Mouse (Mus musculus) activated CD4-positive, CD25-positive, alpha-beta regulatory T cell, adult 4 months (primary cell): ENCODE results near the gene Hbp1. TPM values are rescaled to one million over a fixed set of nuclear protein-coding genes. Genes with fewer than 3 reads are reported as not detected.

Experiments
- ATAC-seq: one replicate; pipeline ENCODE4 v1.8.0; 2017
- polyA plus RNA-seq, 2 experiments: library from polyadenylated mRNA; unstranded; fragments of 100-300 nt; shearing (Covaris generic); gene quantifications; one replicate each; pipeline ENCODE4 v1.2.1; 2017

The Hbp1 gene
- polyA plus RNA-seq, 2 experiments from 2014 or later = 96.5 to 144 TPM

DNA sequence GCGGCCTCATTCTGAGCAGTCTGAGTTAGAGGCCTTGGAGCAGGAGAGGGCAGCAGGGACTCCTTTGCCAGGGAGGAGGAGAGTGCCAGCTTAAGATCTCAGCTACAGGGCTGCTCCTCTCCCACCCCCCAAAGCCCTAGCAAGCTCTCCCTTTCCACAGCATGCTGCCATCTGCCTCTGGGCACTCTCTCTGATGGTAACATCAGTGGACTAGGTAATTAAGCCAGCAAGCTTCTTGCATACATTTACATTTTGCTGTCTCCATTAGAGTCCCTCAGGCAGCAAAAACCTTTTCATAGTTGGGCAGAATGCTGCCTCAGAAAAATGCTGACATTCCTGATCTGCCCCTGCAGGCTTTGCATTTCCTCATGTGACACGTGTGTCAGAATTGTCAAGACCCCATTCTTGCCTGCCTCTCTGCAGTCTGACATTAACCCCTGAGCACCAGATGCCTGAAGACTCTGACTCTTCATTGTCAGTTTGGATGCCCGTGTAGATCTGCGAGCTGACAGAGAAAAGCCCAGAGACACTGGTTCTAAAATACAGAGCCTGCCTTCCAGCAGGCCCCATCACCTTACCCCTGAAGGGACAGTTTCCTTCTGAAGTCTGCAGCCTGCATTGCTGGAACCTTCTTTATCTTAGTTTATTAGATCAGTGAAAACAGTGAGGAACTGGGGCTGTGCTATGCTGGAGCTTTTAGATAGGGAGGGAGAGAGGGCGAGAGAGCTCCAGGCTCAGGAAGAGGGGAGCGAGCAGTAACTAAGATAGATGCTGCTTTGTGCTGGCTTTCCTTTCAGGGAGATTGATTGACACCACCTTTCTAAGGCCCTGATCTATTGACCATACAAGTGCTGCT is 44.4 kb downstream of the Hbp1 start:
- no peak for ATAC-seq

DNA sequence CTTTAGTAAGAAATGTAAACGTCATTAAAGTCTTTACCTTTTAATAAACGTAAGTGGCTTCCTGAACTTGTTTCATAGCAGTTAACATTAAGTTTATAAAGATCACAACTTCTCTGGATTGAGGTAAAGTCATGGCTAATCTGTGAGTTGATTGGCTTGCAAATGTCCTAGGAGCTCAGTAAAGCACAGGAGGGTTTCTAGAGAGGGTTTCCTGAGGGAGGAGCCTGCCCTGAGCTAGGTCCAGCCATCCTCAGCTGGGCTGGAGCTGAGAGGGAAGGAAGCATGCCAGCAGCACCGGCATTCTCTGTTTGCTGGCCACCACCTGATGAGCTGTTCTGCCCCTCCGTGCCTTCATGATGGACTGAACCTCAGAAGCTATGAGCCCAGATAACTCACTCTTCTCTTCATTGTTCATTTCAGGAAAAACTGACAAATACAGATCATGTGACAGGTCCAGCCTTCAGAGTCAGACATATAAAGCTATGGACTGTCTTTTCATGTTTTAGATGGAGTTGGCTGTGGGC is 49.9 kb downstream of the Hbp1 start:
- no peak for ATAC-seq

DNA sequence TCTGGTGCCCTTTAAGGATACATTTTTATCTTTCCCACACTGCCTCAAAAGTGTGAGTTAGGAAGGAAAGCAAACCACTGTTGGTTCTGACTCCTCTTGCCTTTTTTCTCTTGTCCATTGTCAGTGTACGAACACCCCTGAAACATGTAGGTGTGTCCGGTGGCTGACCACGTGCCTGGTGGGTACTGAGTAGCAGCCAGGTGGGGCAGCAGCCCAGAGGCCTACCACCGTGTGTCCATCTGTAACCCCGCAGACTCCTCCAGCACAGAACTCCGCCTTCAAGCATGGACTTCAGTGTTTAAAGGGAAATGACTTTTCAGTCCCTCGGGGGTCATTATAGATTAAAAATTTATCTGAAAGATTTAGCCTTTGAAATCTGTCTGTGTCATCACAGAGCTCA is 52.9 kb downstream of the Hbp1 start:
- no peak for ATAC-seq

DNA sequence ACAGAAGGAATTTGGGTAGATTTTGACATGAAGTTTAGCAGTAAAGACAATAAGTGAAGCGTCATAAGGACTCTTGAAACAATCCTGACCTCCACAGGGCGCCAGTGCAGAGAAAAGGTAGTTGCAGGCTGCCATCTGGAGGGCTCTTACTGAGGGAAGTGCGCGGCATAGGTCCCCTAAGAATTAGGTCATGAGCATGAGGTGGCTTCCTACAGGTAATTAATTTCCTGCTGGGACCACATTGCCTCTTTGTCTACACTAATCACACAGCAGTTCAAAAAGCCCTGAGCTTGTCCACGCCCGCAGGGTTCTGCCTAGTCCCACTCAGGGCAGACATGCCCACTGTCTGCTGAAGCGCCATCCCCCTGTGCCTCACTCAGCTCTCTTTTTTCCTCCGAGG is 53.3 kb downstream of the Hbp1 start:
- ATAC-seq = no peak

DNA sequence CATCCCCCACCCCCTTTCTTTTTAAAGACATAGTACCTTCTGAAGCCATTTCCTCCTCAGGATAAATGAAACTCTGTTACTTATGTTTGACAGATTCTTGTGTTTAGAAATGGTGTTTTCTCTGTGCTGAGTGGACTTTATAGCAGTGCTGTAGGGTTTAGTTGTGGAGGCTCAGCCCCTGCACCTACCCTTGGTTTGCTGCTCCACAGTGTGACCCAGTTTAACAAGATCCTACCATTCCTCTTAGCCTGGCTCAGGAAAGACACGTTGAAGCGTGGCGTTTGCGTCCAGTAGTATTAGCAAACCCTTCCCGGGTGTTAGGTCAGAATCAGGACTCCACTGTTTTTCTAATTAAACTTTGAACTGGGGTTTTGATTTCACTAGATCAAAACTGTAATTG is 54.0 kb downstream of the Hbp1 start:
- ATAC-seq = no peak

DNA sequence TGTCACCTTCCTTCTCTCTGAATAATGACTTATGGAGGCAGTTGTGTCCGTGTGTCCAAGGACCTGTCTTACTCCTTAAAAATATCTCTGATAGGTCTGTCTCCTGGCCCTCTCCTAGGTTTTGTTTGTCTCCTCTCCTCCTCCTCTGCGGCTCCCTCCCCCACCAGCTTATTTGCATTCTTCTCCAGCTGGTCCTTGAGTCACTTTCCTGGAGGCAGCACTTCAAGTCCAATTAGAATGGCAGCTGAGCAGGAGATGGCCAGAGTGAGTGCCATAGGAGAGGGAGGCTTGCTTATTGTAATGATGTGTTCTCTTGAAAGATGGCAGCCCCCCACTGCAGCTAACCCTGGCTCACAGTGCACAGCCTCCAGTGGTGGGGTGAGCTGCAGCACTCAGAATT is 54.4 kb downstream of the Hbp1 start:
- ATAC-seq = no peak

DNA sequence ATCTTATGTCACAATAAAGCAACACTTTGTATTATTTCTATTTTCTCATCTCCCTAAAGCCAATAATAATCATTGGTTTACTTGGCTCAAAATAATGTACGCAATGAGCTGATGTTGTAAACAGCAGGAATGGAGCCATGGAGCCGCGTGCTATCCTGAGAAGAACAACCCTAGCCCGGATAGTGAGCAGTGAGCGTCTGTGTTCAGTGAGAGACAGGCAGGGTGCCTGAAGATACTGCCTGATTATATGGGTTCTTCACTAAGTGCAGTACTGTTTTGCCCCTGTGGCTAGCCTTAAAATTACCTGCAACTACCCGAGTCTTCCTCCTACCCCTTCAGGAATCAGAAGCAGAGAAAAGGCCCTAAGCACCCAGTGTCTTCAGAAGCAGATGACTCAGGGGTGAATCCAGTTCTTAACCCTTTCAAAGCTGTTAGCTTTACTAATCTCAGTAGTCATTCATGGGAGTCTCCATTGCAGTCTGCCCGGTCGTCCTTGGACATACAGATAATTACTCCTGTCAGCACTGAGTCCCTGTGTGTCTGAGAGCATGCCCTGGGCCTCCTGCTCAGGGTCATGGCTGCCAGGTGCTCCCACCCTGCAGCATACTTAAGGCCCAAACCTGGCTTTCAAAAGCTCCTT is 55.1 kb downstream of the Hbp1 start:
- ATAC-seq = no peak

DNA sequence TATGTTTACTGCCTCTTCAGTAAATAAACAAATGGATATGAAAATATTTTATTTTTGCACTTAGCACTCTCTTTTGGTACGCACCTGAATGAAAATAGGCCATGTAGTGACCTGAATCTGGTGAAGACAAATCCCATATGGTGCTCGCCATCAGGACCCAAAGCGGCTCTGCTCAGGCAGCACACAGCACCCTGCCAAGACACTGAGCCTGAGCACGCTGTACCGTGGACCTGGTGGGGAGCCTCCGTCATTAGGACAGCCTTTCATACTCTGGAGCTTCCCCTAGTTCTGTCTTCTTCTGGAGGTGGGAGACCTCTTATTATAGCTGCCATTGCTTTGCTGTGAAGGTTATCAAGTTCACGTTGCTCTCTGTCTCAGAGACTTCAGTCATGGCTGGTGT is 57.6 kb downstream of the Hbp1 start:
- ATAC-seq = no peak

DNA sequence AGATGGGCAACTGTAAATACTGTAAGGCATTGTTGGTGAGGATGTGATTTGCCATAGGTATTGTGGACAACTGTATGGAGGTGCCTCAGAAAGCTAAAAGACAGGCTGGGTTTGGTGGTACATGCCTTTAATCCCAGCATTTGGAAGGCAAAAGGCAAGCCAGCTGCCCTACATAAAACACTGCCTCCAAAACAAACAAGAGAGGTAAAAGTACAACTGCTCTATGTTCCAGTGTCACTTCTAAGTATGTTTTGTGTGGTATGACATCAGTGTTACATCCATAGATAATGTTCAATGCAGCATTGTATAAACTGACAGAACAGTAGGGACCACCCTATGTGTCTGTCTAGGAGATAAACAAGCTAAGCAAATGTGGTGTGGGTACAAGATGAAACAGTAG is 58.3 kb downstream of the Hbp1 start:
- no peak for ATAC-seq

DNA sequence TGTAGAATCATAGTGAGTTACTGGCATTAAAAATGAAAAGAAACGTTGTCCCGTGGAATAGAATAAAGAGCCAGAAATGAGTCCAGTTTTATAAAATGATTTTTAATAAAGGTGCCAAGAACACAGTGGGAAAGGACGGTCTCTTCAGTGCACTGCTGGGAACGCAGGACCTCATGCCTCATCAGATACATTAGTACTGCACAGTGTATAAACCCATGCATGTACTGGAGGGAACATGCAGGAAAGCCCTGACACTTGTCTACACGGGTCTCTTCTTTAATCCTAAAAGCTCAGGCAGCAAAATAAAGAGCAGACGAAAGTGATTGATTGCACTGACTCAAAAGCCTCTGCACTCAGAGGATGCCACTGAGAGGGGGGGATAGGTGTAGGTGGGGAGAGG is 59.6 kb downstream of the Hbp1 start:
- no peak for ATAC-seq

DNA sequence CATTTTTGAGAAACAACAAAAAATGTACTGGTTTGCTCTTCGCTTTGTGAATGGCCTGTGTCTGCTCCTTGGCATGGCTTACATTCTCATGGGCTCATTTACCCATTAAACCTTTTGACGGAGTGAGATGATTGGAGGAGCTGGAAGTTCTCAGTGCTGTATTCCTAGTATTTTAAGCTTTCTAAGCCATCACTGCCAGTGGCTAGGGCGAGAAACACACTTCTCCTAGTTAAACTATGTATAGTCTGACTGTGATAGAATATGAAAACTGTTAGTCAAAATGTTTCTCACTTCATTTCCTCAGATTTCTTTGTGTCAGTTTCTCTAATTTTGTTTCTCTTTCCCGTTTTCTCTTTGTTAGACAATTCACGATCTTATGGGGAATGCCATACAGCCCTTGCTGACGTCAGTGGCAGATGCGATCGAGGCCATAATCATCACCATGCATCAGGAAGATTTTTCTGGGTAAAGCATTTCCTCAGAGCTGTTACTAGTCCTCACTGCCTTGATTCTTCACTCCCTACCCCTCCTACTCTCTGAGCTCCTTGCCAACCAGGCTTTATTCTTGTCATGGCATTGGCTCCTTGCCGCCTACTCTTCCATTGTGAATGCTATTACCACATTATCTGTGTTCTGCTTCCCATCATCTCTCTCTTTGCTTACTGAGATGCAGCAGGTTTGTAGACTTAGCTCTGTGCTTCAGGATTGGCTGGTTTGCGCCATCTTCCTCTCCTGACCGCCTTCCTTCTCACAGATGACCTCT is 64.3 kb downstream of the Hbp1 start:
- ATAC-seq = no peak

DNA sequence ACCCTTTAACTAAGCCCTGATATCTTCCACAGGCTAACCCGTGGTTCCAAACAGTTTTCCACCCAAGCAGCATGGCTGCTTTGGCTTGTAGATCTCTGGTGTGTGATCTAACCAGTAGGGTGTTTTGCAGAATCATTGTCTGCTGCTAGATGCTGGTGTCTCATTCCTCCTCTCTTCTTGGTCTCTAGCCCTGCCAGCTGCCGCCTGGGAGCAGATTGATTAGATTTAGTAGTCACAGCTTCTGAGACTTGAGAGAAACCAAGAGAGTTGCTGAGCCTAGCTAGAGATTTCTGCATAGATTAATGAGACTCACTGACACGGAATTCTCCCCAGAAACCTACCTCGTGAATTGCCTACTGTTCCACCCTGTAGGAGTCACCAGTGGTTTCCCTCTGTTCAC is 65.3 kb downstream of the Hbp1 start:
- ATAC-seq = no peak

DNA sequence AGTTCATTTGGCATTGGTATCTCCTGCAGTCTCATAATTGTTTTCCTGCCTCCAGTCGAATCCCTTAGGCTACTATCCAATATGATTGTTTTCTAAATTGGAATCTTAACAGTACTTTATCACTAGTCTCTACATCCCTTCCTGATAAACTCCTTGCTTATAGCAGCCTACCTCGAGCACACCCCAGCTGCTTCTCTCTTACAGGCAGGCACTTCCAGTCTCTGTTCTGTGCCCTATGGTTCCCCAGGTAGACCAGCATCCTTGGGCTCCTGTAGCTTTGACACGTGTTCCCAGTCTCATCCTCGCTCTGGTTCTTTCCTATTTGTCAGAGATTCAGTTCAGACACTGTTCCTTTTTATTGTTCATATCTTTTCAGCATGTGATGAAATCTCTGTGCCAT is 66.0 kb downstream of the Hbp1 start:
- ATAC-seq = no peak

DNA sequence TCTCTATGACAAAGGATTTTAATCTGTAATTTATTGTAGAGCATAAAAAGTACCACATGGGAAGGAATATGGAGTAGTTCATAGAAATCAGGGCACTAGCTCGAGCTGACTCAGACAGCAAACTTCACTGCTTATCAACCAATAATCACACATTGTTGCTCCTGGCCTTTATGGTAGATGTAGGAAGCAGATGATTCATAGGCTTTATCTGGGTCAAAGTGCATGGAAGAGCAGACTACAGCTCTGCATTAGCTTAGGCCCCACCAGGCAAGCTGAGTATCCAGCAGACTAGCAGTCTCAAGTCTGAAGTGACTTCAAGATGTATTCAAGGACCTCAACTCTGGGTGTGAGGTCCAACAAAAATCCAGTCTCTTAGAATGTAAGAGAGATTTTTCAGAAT is 67.6 kb downstream of the Hbp1 start:
- no peak for ATAC-seq

DNA sequence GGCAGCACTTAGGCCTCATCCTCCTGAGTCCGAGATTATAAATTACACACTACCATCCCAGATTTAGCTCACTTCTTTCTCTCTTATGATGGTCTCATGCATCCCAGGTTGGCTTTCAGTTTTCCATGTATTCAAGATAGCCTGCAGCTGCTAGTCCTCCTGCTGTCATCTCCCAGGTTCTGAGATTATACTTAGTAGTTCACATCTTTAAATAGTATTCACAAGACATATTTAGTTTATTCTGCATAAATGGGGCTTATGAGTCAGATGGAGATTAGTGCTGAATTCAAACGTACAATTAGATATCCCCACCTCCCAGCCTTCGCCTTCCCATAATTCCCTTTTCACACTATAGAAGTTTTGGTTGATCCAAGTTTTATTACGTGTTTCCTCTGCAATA is 73.6 kb downstream of the Hbp1 start:
- no peak for ATAC-seq

Other genes starting within 250 kb of the Hbp1 start
- under 1 TPM; 0.33 to 0.40 TPM for gene Gpr22, start 236.6 kb downstream of the Hbp1 start, polyA plus RNA-seq
- 1 to 10 TPM in 1 of 2 experiments, under 1 TPM in 1; 0.68 to 1.2 TPM for gene Prkar2b, start 110.8 kb upstream of the Hbp1 start, polyA plus RNA-seq